Mouse (Mus musculus) stomach, embryonic 14.5 days (tissue): ENCODE results near the gene Cntrob. TPM values are rescaled to one million over a fixed set of nuclear protein-coding genes. Genes with fewer than 3 reads are reported as not detected.

Experiments used
- polyA plus RNA-seq: library from polyadenylated mRNA; unstranded; fragments of >200 nt; fragmentation: Nextera tagmentation; extraction: Ambion mirVana; gene quantifications from 2 replicates; pipeline ENCODE4 v1.2.1, GENCODE M21; 2014

Cntrob gene
- polyA plus RNA-seq, 1 experiment from 2014 or later = 16.4 TPM

Other genes starting within 250 kb of the Cntrob start
- 104 and 107 TPM in 2 replicates for gene Vamp2, start 235.3 kb downstream of the Cntrob start, polyA plus RNA-seq
- gene Per1, start 228.6 kb downstream of the Cntrob start, polyA plus RNA-seq = 10.5 and 15.1 TPM in 2 replicates
- 0.39 and 0.54 TPM in 2 replicates for gene Hes7, start 203.4 kb downstream of the Cntrob start, polyA plus RNA-seq
- 0.29 and 0.36 TPM in 2 replicates for gene 9130213A22Rik, start 201.2 kb downstream of the Cntrob start, polyA plus RNA-seq
- 0.29 and 0.49 TPM in 2 replicates for gene Aloxe3, start 197.9 kb downstream of the Cntrob start, polyA plus RNA-seq
- not detected in 2 replicates for gene Alox12b, start 166.8 kb downstream of the Cntrob start, polyA plus RNA-seq
- gene Alox8, start 125.9 kb downstream of the Cntrob start, polyA plus RNA-seq = 0.15 TPM in 1 of 2 replicates, not detected in the other
- 0.06 TPM in 1 of 2 replicates, not detected in the other for gene Gucy2e, start 86.7 kb downstream of the Cntrob start, polyA plus RNA-seq
- gene Trappc1, start 205 bp upstream of the Cntrob start, polyA plus RNA-seq = 141 and 147 TPM in 2 replicates
- 1.7 TPM in 2 replicates for gene Kcnab3, start 2.5 kb upstream of the Cntrob start, polyA plus RNA-seq
- gene Rnf227, start 16.7 kb upstream of the Cntrob start, polyA plus RNA-seq = 15.3 and 16.3 TPM in 2 replicates
- gene Chd3, start 45.6 kb upstream of the Cntrob start, polyA plus RNA-seq = 85.3 and 87.4 TPM in 2 replicates
- gene Naa38, start 71.7 kb upstream of the Cntrob start, polyA plus RNA-seq = 158 and 177 TPM in 2 replicates
- 15.0 and 23.5 TPM in 2 replicates for gene Cyb5d1, start 71.9 kb upstream of the Cntrob start, polyA plus RNA-seq
- gene Tmem88, start 74.5 kb upstream of the Cntrob start, polyA plus RNA-seq = 30.0 and 30.3 TPM in 2 replicates
- gene Kdm6b, start 89.9 kb upstream of the Cntrob start, polyA plus RNA-seq = 30.6 and 34.3 TPM in 2 replicates
- 1.4 and 2.3 TPM in 2 replicates for gene Dnah2, start 225.3 kb upstream of the Cntrob start, polyA plus RNA-seq
- gene Efnb3, start 236.4 kb upstream of the Cntrob start, polyA plus RNA-seq = 5.5 and 5.7 TPM in 2 replicates